10 mouse cellular contexts compared by ENCODE assay signal in the genomic region with DNA sequence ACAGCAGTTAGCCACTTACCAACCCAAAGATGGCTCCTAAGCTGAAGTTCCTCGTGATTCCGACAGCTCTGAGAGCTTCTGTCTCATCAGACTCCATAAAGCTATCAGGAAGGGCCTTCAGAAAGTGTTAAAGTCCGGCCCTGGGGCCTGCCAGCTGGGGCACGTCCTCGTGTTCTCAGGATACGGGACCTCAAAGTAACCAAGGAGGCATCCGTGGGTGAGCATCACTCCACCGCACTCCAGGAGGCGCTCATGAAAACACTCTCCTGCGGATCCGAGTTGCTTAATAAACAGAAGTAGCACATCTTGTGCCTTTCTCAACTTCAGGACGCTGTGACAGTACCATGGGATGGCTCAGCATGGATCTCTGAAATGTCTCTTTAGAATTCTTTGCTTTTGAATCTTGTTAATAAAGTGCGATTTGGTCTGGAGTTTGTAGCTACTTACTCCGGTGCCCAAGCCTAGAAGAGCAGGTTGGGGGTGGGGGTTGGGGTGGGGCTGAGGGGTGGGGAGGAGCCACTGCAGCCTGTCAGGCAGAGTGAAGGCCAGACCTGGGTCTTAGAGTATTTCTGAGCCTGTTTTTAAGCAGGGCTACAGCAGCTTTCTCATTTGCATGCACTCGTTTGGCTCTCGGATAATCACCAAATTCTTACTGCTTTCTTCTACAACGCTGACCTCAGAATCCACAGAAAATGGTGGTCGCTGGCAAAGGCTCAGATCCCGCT. TPM values are rescaled to one million over a fixed set of nuclear protein-coding genes. Genes with fewer than 3 reads are reported as not detected.
DNase-seq lines count a peak whose midpoint lies in the region; ATAC-seq and TF ChIP-seq lines count a peak whose summit lies in the region.
"Had no signal": no experiment of that assay in that cellular context is flagged by ENCODE, and none has a peak within 500 bp of the region (broad histone marks: within the 10 kb centered on the region; RNA-seq: fewer than 3 reads in every experiment).

No protein-coding gene starts in this region.

- DNase-seq in forebrain, embryonic 10.5 days (ENCODE audit: extremely low spot score, low spot score), result no peak
- no peak for DNase-seq in layer of hippocampus, adult 2 months (ENCODE audit: low spot score in 2 of 2)
- no peak for DNase-seq in layer of hippocampus, postnatal 10 days (ENCODE audit: low spot score in 2 of 2)
- DNase-seq in embryonic facial prominence, embryonic 10.5 days (ENCODE audit: low spot score), result no peak
- DNase-seq in cerebellum, postnatal 4 days (ENCODE audit: low spot score in 2 of 2), result no peak
- DNase-seq in right cerebral cortex, postnatal 36 days (ENCODE audit: low spot score in 2 of 2), result no peak
- DNase-seq: B cell, adult 2 months had no signal

- 15% methylated on average over 19 of the region's 19 CpGs for WGBS in forebrain, embryonic 10.5 days
- WGBS in forebrain, embryonic 15.5 days, result 7% methylated on average over 19 of the region's 19 CpGs
- 15% methylated on average over 19 of the region's 19 CpGs for WGBS in embryonic facial prominence, embryonic 10.5 days
- WGBS in intestine, postnatal 0 days, result 41% methylated on average over 19 of the region's 19 CpGs

- H3K27me3 ChIP-seq in forebrain, embryonic 10.5 days (ENCODE audit: poor library complexity, severe bottlenecking), result peaks cover 76% of the 10 kb centered on the region
- H3K27me3 ChIP-seq in forebrain, embryonic 15.5 days, result peaks cover 71% of the 10 kb centered on the region
- no peaks in the 10 kb centered on the region; the same call in 1 of the 2 replicates for H3K27me3 ChIP-seq in embryonic facial prominence, embryonic 10.5 days (replicated peaks; ENCODE audit: low read depth, poor library complexity, severe bottlenecking)
- no peaks in the 10 kb centered on the region for H3K27me3 ChIP-seq in intestine, postnatal 0 days (replicated peaks; ENCODE audit: control insufficient read depth, insufficient read depth, low read length)

- H3K9me3 ChIP-seq in forebrain, embryonic 10.5 days, result peaks cover 15% of the 10 kb centered on the region
- H3K9me3 ChIP-seq in forebrain, embryonic 15.5 days, result peaks cover 8% of the 10 kb centered on the region; the same call in 1 of the 2 replicates
- peaks cover 22% of the 10 kb centered on the region for H3K9me3 ChIP-seq in embryonic facial prominence, embryonic 10.5 days
- H3K9me3 ChIP-seq in intestine, postnatal 0 days (ENCODE audit: control insufficient read depth), result no peaks in the 10 kb centered on the region

- H3K4me2 ChIP-seq in forebrain, embryonic 15.5 days (replicated peaks), result no peak overlapping the region
- H3K4me2 ChIP-seq in intestine, postnatal 0 days (replicated peaks; ENCODE audit: low read depth), result peak overlapping the region; percentile 18; the same call in 1 of the 2 replicates

- H3K4me1 ChIP-seq in forebrain, embryonic 10.5 days, result peaks cover 39% of the 10 kb centered on the region
- H3K4me1 ChIP-seq in forebrain, embryonic 15.5 days, result peaks cover 19% of the 10 kb centered on the region
- peaks cover 40% of the 10 kb centered on the region for H3K4me1 ChIP-seq in embryonic facial prominence, embryonic 10.5 days
- H3K4me1 ChIP-seq in intestine, postnatal 0 days (replicated peaks; ENCODE audit: control insufficient read depth, insufficient read depth, low read length), result peaks cover 18% of the 10 kb centered on the region; the same call in 1 of the 2 replicates

- peak; percentile 25; the same call in 1 of the 2 replicates for TF ChIP-seq CTCF in layer of hippocampus, adult 2 months (conservative IDR thresholded peaks at IDR 0.05)
- TF ChIP-seq CTCF in intestine, postnatal 0 days (IDR thresholded peaks at IDR 0.05; ENCODE audit: low read depth), result peak; percentile 47

- H3K36me3 ChIP-seq in forebrain, embryonic 10.5 days (replicated peaks), result peaks cover 6% of the 10 kb centered on the region
- H3K36me3 ChIP-seq in forebrain, embryonic 15.5 days, result no peaks in the 10 kb centered on the region
- H3K36me3 ChIP-seq in embryonic facial prominence, embryonic 10.5 days (replicated peaks), result peaks cover 16% of the 10 kb centered on the region
- no peaks in the 10 kb centered on the region for H3K36me3 ChIP-seq in intestine, postnatal 0 days (ENCODE audit: control insufficient read depth, insufficient read depth)

- H3K27ac ChIP-seq in forebrain, embryonic 10.5 days, result no peak overlapping the region
- no peak overlapping the region for H3K27ac ChIP-seq in forebrain, embryonic 15.5 days (replicated peaks)
- H3K27ac ChIP-seq in layer of hippocampus, adult 2 months, result no peak overlapping the region
- peak overlapping the region; percentile 48; the same call in 1 of the 2 replicates for H3K27ac ChIP-seq in embryonic facial prominence, embryonic 10.5 days (replicated peaks)
- no peak overlapping the region for H3K27ac ChIP-seq in intestine, postnatal 0 days (ENCODE audit: low read depth, low read length)

- no peak overlapping the region for H3K9ac ChIP-seq in forebrain, embryonic 15.5 days (replicated peaks)
- no peak overlapping the region for H3K9ac ChIP-seq in intestine, postnatal 0 days (ENCODE audit: low read depth, low read length)

- no peak for ATAC-seq in forebrain, embryonic 15.5 days (replicated peaks)
- peak; percentile 71 for ATAC-seq in intestine, postnatal 0 days

- peak overlapping the region; percentile 29 for H3K4me3 ChIP-seq in forebrain, embryonic 10.5 days
- H3K4me3 ChIP-seq in forebrain, embryonic 15.5 days, result no peak overlapping the region
- H3K4me3 ChIP-seq in layer of hippocampus, adult 2 months, result no peak overlapping the region
- H3K4me3 ChIP-seq in embryonic facial prominence, embryonic 10.5 days, result peak overlapping the region; percentile 36
- H3K4me3 ChIP-seq in intestine, postnatal 0 days (ENCODE audit: low read depth, low read length), result no peak overlapping the region
- H3K4me3 ChIP-seq: erythroblast, embryonic 14.5 days had no signal

RNA-seq across cellular contexts. Expression of gene Tgfbr3, which starts 38.7 kb away (rescaled TPM):
- polyA plus RNA-seq in forebrain, embryonic 10.5 days (2016; fragmentation: Nextera tagmentation; extraction: Ambion mirVana), result 5.7 and 5.8 TPM in 2 replicates
- 2.0 and 2.3 TPM in 2 replicates for polyA plus RNA-seq in forebrain, embryonic 15.5 days (2015; fragmentation: Nextera tagmentation; extraction: Ambion mirVana)
- 10 to 100 TPM; 19.8 to 21.4 TPM for total RNA-seq in layer of hippocampus, adult 2 months (2021)
- 10 to 100 TPM; 12.7 to 13.6 TPM for total RNA-seq in layer of hippocampus, postnatal 10 days (2021)
- 9.4 and 9.8 TPM in 2 replicates for polyA plus RNA-seq in embryonic facial prominence, embryonic 10.5 days (2016; fragmentation: Nextera tagmentation; extraction: Ambion mirVana)
- 7.0 and 7.5 TPM in 2 replicates for polyA plus RNA-seq in intestine, postnatal 0 days (2015; fragmentation: Nextera tagmentation; extraction: Ambion mirVana)

Comparison
In these comparisons a context has a peak if more than half of its experiments do, and no peak if none do; other contexts are left out.
1. H3K4me3 ChIP-seq: peak in forebrain, embryonic 10.5 days (single experiment) and embryonic facial prominence, embryonic 10.5 days (single experiment); none in forebrain, embryonic 15.5 days (single experiment), layer of hippocampus, adult 2 months (single experiment) and intestine, postnatal 0 days (single experiment).